Mouse (Mus musculus) olfactory bulb, adult 2 months (tissue): ENCODE data around the gene Iqcc.

Experiments
- CTCF ChIP-seq: fragments of 200-500 bp; IDR thresholded peaks from 2 replicates; pipeline ENCODE4 v1.5.1; 2012; ENCODE audit warnings: low read depth, mild to moderate bottlenecking, low read length, moderate library complexity; ENCODE audit not compliant: insufficient read depth
- POLR2A ChIP-seq: fragments of 200-500 bp; IDR thresholded peaks from 2 replicates; pipeline ENCODE4 v1.6.1; 2012; ENCODE audit warnings: mild to moderate bottlenecking, low read depth, low read length, moderate library complexity; ENCODE audit not compliant: insufficient read depth

DNA sequence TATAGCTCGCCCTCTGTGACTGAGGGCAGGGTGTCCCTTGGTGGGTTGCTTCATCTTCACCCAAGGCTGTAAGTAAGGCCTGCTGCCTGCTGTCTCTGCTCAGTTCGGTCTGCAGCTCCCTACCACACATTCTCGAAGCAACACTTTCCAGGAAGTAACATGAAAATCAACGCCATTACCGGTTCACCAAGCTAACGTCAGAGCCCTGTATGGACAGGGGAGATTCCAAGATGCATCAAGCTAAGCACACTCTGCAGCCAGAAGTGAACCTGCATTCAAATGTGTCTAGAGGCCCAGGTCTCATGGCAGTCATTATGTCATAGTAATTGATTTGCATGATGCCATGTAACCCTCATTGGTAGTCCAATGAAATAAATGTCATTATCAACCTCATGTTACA is 48.9 kb downstream of the Iqcc start:
- TF ChIP-seq CTCF: no peak
- no peak for TF ChIP-seq POLR2A
